Mouse (Mus musculus): Measurements from ENCODE around the gene Atg10.
A peak's percentile ranks its signal among the peaks of the same experiment; 100 is the strongest.

DNA sequence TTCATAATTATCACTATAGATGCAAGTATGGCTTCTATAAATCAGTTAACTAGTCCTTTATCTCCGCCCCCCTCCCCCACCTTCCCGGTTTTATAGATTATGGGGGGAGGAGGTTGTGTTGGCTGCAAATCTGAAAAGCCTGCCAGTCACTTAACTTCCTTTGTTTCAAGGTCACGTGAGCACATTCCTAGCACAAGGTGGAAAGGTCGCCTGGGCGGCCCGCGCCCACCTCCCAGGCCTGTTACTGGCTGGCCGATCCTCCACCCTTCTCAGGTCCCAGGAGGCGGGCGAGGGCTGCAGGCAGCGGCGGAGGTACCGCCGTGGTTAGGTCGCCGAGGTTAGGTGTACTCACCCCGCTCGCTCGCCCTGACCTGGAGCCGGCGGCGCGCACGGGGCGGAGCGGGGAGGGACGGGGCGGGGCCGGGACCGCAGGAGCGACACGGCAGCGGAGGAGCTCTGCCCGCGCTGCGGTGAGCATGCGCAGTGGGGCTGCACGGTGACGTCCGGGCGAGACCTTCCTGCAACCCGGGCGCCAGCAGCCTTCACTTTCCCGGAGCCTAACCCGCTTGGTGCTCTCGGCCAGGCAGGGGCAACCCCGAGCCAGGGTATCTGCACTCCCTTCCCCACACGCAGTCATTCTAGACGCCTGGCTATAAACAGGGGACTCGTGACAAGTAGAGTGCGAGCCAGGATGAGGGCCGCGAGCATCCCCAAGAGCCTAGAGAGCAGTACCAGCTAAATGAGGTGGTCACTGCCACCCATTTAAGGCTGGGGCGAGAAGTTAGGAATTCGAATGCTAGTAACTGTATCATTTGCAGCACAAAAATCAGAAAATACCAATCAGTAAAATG lies at the start of gene Atg10:
- no peak for TF ChIP-seq CTCF (IDR thresholded peaks at IDR 0.05; ENCODE audit: low read depth)
- TF ChIP-seq EP300 (IDR thresholded peaks at IDR 0.05; ENCODE audit: low read depth), result peak; percentile 16; the same call in 1 of the 2 replicates

All from heart, postnatal 0 days (tissue).